Mouse (Mus musculus) megakaryocyte, embryonic 14.5 days (primary cell): Measurements from ENCODE around the gene Sprn. TPM values are rescaled to one million over a fixed set of nuclear protein-coding genes. Genes with fewer than 3 reads are reported as not detected.

Experiments
- H3K27me3 ChIP-seq: replicated peaks from 2 replicates; pipeline ENCODE3; 2012; ENCODE audit warnings: inconsistent platforms
- H3K36me3 ChIP-seq: replicated peaks from 2 replicates; pipeline ENCODE3; 2012; ENCODE audit warnings: low read length, inconsistent platforms, mixed read lengths
- H3K4me1 ChIP-seq: 2 replicates; pipeline ENCODE4 v1.6.1; 2012; ENCODE audit warnings: inconsistent platforms
- H3K4me3 ChIP-seq: replicated peaks from 2 replicates; pipeline ENCODE3; 2012; ENCODE audit warnings: moderate library complexity, mild to moderate bottlenecking, inconsistent platforms
- H3K9me3 ChIP-seq: 2 replicates; pipeline ENCODE4 v1.6.1; 2012; ENCODE audit warnings: inconsistent platforms
- FLI1 ChIP-seq: IDR thresholded peaks from 2 replicates; pipeline ENCODE4 v1.6.1; 2012; ENCODE audit warnings: low read length, inconsistent platforms, mixed read lengths
- GATA1 ChIP-seq: IDR thresholded peaks from 3 replicates; pipeline ENCODE4 v1.6.1; 2012; ENCODE audit warnings: mixed read lengths, low read length, inconsistent platforms, borderline replicate concordance
- polyA plus RNA-seq: library from polyadenylated mRNA; stranded (reverse); fragments of >175 nt; gene quantifications from 2 replicates; pipeline ENCODE4 v1.2.3, GENCODE M21; 2012; ENCODE audit warnings: low replicate concordance; ENCODE audit not compliant: insufficient read depth

Sprn gene
- polyA plus RNA-seq, 1 experiment = not detected

DNA sequence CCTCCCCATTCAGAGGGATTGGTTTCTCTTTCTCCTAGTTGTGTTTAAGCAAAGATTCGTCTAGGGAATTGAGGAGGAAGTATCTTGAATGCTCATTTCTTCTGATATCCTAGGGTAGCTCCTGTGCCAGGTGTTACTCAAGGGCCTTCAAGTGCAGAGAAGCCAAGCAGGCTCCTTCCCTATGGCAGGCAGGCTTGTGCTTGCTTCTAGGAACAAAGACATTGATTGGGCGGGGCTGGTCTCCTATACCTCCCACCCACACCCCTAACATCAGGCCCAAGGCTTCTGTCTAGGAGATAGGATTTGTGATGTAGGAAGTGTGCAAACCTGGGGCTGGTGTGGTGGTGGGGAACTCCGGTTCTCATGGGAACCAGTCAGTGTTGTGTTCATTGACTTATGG is 27.7 kb downstream of the Sprn start:
- Histone ChIP-seq H3K4me1 (peaks cover 65% of the 10 kb centered on the region), H3K36me3 (peaks cover 25% of the 10 kb centered on the region), H3K4me3 (peak overlapping the region; percentile 77), H3K27me3 (no peaks in the 10 kb centered on the region), H3K9me3 (no peaks in the 10 kb centered on the region)
- no peak for TF ChIP-seq GATA1
- no peak for TF ChIP-seq FLI1

DNA sequence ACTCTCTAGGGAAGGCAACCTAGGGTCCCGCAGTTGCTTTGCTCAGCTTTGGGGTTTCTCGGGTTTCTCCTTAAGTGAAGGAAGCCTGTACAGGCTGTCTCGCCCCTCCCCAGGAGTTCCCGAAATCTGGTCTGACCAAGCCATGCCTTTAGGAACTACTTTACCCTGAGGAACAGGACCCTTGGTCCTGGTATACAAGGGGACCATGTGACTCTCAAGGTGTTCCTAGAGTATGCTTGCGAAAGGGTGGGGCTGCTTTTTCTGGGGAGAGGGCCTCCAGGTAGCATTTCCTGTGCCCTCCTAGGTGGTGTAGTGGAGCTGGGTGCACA is 28.7 kb downstream of the Sprn start:
- Histone ChIP-seq H3K36me3 (peaks cover 23% of the 10 kb centered on the region), H3K27me3 (no peaks in the 10 kb centered on the region), H3K9me3 (no peaks in the 10 kb centered on the region), H3K4me3 (peak overlapping the region; percentile 94), H3K4me1 (peaks cover 65% of the 10 kb centered on the region)
- TF ChIP-seq GATA1 = no peak
- no peak for TF ChIP-seq FLI1

DNA sequence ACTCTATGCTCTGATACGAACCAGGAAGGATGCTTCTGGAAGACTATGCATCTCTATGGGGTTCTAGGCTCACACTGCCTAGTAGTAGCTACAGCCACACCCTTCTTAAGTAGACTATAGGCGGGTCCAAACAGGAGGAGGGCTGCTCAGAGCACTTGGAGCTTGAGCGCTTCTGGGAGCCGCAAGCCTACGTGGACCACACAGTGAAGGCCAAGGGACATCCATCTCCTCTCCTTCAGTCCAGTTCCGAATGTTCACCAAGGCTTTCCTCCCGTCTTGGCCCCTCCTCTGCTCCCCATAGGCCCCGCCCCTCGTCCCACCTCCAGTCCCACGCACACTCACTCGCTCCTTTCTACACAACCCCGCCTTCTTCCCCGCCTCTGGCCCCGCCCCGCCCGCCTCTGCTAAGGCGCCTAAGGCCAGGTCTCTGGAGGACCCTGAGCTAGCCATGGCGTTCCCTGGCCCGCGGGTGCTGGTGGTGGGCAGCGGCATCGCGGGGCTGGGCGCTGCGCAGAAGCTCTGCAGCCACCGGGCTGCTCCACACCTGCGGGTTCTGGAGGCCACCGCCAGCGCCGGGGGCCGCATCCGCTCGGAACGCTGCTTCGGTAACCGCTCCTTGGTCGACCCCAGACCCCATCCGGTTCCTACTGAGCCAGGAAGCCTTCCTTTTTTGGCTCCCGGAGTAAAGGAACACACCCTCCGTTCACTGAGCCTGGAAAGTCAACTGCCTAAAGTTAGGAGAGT is 29.2 kb downstream of the Sprn start:
- TF ChIP-seq FLI1 = no peak
- TF ChIP-seq GATA1 = no peak
- H3K27me3 ChIP-seq = no peaks in the 10 kb centered on the region
- peak overlapping the region; percentile 94 for H3K4me3 ChIP-seq
- H3K9me3 ChIP-seq = no peaks in the 10 kb centered on the region
- peaks cover 68% of the 10 kb centered on the region for H3K4me1 ChIP-seq
- H3K36me3 ChIP-seq = peaks cover 19% of the 10 kb centered on the region

DNA sequence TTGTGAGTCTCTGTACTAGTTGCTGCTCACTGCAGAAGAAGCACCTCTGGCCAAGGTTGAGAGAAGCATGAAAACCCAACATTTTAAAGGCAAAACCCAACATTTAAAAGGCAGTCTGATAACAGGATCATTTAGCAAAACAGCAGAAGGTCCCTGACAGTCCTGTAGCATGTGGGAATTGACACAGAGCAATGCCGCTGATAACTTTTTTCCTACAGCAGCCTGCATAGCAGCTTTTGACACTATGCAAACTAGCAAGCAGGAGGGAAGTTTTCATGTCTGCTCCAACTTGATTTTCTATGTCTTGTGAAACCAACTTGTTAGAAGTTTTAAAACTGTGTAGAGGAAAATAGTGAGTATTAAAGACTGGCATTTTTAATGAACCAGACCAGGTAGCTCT is 30.3 kb downstream of the Sprn start:
- TF ChIP-seq GATA1 = no peak
- no peak for TF ChIP-seq FLI1
- H3K27me3 ChIP-seq = no peaks in the 10 kb centered on the region
- no peaks in the 10 kb centered on the region for H3K9me3 ChIP-seq
- H3K36me3 ChIP-seq = peaks cover 8% of the 10 kb centered on the region
- H3K4me1 ChIP-seq = peaks cover 71% of the 10 kb centered on the region
- H3K4me3 ChIP-seq = no peak overlapping the region

DNA sequence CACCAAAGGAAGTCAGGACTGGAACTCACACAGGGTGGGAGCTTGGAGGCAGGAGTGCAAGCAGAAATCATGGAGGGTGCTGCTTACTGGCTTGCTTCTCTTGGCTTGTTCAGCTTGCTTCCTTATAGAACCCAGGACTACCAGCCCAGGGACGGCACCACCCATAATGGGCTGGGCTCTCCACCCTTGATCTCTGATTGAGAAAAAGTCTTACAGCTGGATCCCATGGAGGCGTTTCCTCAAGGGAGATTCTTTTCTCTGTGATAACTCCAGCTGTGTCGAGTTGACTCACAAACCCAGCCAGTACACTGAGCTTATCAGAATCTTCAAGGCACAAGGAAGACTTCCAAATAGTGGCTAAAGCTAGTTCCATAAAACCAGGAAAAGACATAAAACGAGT is 31.9 kb downstream of the Sprn start:
- TF ChIP-seq FLI1 (no peak), GATA1 (no peak)
- Histone ChIP-seq H3K4me3 (no peak overlapping the region), H3K4me1 (peaks cover 65% of the 10 kb centered on the region), H3K36me3 (no peaks in the 10 kb centered on the region), H3K9me3 (no peaks in the 10 kb centered on the region), H3K27me3 (no peaks in the 10 kb centered on the region)

DNA sequence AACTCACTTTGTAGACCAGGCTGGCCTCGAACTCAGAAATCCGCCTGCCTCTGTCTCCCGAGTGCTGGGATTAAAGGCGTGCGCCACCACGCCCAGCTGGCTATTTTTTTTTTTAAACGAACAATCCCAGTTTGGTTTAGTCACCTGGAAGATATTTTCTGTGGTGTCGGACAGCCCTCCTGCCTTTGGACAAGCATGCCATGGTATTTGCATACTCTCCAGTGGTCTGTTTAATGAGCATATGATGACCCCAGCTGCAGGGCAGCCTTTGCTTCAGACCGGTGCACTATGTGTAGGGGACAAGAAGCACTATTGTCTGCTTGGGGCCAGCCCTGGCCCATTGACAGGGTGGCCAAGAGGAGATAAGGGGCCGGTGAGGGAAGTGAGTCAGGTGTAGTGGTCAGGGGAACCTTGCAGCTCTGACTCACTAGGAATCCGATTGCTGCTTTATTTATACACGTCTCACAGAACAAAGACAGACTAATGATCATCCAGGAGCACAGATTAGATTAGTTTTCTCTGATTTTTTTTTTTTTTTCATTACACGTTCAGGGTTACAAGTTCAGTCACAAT is 33.3 kb downstream of the Sprn start:
- Histone ChIP-seq H3K36me3 (no peaks in the 10 kb centered on the region), H3K9me3 (no peaks in the 10 kb centered on the region), H3K27me3 (no peaks in the 10 kb centered on the region), H3K4me1 (peaks cover 63% of the 10 kb centered on the region), H3K4me3 (peak overlapping the region; percentile 64)
- TF ChIP-seq FLI1 (no peak), GATA1 (no peak)

DNA sequence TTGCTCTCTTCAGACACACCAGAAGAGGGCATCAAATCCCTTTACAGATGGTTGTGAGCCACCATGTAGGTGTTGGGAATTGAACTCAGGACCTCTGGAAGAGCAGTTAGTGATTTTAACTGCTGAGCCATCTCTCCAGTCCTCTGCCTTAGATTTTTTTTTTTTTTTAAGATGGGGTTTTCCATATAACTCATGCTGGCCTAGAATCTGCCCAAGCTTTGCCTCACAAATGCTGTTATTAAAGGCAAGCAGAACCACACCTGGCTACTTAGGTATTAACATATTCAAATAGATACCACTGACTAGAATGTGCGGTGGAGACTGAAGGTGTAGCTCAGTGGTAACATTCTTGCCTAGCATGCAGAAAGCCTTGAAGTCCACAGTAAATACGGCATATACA is 34.2 kb downstream of the Sprn start:
- no peaks in the 10 kb centered on the region for H3K27me3 ChIP-seq
- H3K9me3 ChIP-seq = no peaks in the 10 kb centered on the region
- H3K4me3 ChIP-seq = no peak overlapping the region
- no peaks in the 10 kb centered on the region for H3K36me3 ChIP-seq
- peaks cover 62% of the 10 kb centered on the region for H3K4me1 ChIP-seq
- TF ChIP-seq GATA1 (no peak), FLI1 (no peak)

DNA sequence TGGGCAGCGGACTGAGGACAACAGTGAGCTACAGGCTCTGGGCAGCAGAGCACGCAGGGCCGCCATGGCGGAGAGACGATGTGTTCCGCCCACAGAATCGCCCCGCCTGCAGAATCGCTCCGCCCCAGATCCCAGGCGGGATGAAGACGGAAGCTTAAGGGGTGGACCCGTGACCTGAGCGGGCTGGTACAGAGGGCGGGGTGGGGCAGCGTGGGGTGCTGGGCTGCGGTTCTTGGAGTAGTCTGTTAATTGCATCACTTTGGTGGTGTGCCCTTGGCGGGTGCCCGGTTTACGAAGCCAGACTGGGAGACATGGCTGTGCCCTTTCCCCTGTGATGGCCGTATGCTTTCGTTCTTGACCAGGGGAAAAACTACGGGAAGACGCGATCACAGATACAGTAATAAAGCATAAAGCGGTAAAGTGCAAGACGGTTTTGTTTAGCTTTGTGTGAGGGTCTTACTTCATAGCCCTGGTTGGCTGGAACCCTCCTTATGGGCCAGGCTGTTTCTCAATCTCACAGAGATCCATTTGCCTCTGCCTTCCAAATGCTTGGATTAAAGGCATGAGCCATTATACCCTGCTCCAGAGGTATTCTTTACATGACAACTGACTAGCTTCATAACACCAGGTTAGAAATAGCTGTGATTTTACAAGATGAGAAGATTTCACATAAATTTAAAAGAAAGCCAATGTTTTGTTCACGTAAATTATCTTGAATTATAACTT is 38.2 kb downstream of the Sprn start, which contains the start of gene Echs1:
TSS of gene Echs1 (minus strand) at position 148 of the 726 bp plus-strand sequence.
- no peaks in the 10 kb centered on the region for H3K27me3 ChIP-seq
- TF ChIP-seq GATA1 (no peak), FLI1 (no peak)
- H3K4me1 ChIP-seq = peaks cover 37% of the 10 kb centered on the region
- H3K4me3 ChIP-seq = peak within 1 kb of the TSS; percentile 94
- peaks cover 15% of the 10 kb centered on the region for H3K36me3 ChIP-seq
- H3K9me3 ChIP-seq = no peaks in the 10 kb centered on the region

DNA sequence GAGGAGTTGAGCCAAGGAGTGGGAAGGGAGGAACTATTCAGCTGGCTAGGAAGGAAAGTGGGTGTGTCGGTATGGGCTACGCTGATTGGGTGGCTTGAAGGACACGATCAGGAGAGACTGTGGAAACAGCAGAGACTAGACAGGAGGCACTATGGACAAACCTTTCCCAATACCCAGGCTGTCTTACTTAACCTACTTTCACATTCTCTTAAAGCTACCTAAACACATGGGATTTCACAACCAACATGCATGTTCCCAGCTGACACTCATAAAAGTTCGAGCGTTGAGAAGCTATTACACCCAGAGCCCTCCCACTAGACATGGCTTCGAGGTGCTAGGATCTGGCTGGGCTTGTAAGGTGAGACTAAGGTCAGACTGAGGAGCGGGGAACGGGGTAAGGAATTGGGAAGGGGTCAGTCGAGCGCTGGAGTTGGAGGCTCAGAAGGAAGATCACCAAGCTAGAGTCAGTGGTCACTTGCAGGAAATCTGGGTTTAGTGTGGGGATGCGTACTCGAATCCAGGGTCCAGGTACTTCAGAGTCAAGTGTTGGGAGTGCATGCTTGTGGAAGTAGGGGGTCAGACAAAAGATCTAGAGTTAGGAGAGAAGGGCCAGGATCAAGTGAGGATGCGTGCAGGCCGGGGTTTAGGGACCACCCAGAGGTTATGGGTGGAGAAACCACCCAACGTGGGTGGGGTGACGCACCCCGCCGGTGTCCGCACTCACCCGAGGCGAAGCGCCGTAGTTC is 38.9 kb downstream of the Sprn start, which contains the start of gene Paox:
TSS of gene Paox (plus strand) at position 217 of the 746 bp plus-strand sequence.
- Histone ChIP-seq H3K4me3 (peak within 1 kb of the TSS; percentile 94), H3K4me1 (peaks cover 35% of the 10 kb centered on the region), H3K27me3 (no peaks in the 10 kb centered on the region), H3K36me3 (peaks cover 22% of the 10 kb centered on the region), H3K9me3 (no peaks in the 10 kb centered on the region)
- TF ChIP-seq FLI1 (no peak), GATA1 (no peak)
